Mouse (Mus musculus): ENCODE results near the gene Misp. TPM values are rescaled to one million over a fixed set of nuclear protein-coding genes. Genes with fewer than 3 reads are reported as not detected.

Gene Misp
- polyA plus RNA-seq, 1 experiment from 2014 or later, result 0.59 TPM

Small RNA genes within 50 kb of the gene (microRNA-seq; reads per million reads assigned to microRNA genes)
- not detected for gene Mir6910

Other genes starting within 250 kb of the Misp start
- not detected in 2 replicates for gene Theg, start 233.7 kb upstream of the Misp start, polyA plus RNA-seq (2015; fragmentation: Nextera tagmentation; extraction: Ambion mirVana)
- 0.62 and 0.70 TPM in 2 replicates for gene C2cd4c, start 207.0 kb upstream of the Misp start, polyA plus RNA-seq (2015; fragmentation: Nextera tagmentation; extraction: Ambion mirVana)
- gene Shc2, start 183.1 kb upstream of the Misp start, polyA plus RNA-seq (2015; fragmentation: Nextera tagmentation; extraction: Ambion mirVana), result 13.7 and 27.7 TPM in 2 replicates
- 0.37 and 0.89 TPM in 2 replicates for gene Odf3l2, start 175.3 kb upstream of the Misp start, polyA plus RNA-seq (2015; fragmentation: Nextera tagmentation; extraction: Ambion mirVana)
- 0.99 and 1.5 TPM in 2 replicates for gene Madcam1, start 156.4 kb upstream of the Misp start, polyA plus RNA-seq (2015; fragmentation: Nextera tagmentation; extraction: Ambion mirVana)
- 107 and 124 TPM in 2 replicates for gene Tpgs1, start 151.6 kb upstream of the Misp start, polyA plus RNA-seq (2015; fragmentation: Nextera tagmentation; extraction: Ambion mirVana)
- gene Cdc34, start 138.8 kb upstream of the Misp start, polyA plus RNA-seq (2015; fragmentation: Nextera tagmentation; extraction: Ambion mirVana), result 73.5 and 84.7 TPM in 2 replicates
- gene Gzmm, start 132.0 kb upstream of the Misp start, polyA plus RNA-seq (2015; fragmentation: Nextera tagmentation; extraction: Ambion mirVana), result 1.7 TPM in 2 replicates
- 1,077 and 1,193 TPM in 2 replicates for gene Bsg, start 116.5 kb upstream of the Misp start, polyA plus RNA-seq (2015; fragmentation: Nextera tagmentation; extraction: Ambion mirVana)
- 1.2 and 1.4 TPM in 2 replicates for gene Hcn2, start 104.4 kb upstream of the Misp start, polyA plus RNA-seq (2015; fragmentation: Nextera tagmentation; extraction: Ambion mirVana)
- 37.1 and 50.6 TPM in 2 replicates for gene Polrmt, start 74.4 kb upstream of the Misp start, polyA plus RNA-seq (2015; fragmentation: Nextera tagmentation; extraction: Ambion mirVana)
- gene Fgf22, start 65.9 kb upstream of the Misp start, polyA plus RNA-seq (2015; fragmentation: Nextera tagmentation; extraction: Ambion mirVana), result 1.9 and 3.1 TPM in 2 replicates
- 74.2 and 101 TPM in 2 replicates for gene Rnf126, start 54.0 kb upstream of the Misp start, polyA plus RNA-seq (2015; fragmentation: Nextera tagmentation; extraction: Ambion mirVana)
- 2.6 and 3.0 TPM in 2 replicates for gene Fstl3, start 43.7 kb upstream of the Misp start, polyA plus RNA-seq (2015; fragmentation: Nextera tagmentation; extraction: Ambion mirVana)
- gene Prss57, start 30.0 kb upstream of the Misp start, polyA plus RNA-seq (2015; fragmentation: Nextera tagmentation; extraction: Ambion mirVana), result 0.31 TPM in 1 of 2 replicates, not detected in the other
- gene Palm, start 27.4 kb upstream of the Misp start, polyA plus RNA-seq (2015; fragmentation: Nextera tagmentation; extraction: Ambion mirVana), result 297 and 309 TPM in 2 replicates
- 61.2 and 79.2 TPM in 2 replicates for gene Ptbp1, start 33.4 kb downstream of the Misp start, polyA plus RNA-seq (2015; fragmentation: Nextera tagmentation; extraction: Ambion mirVana)
- gene Prtn3, start 53.5 kb downstream of the Misp start, polyA plus RNA-seq (2015; fragmentation: Nextera tagmentation; extraction: Ambion mirVana), result 10.4 and 11.2 TPM in 2 replicates
- gene Plppr3, start 53.6 kb downstream of the Misp start, polyA plus RNA-seq (2015; fragmentation: Nextera tagmentation; extraction: Ambion mirVana), result 387 and 426 TPM in 2 replicates
- 0.26 and 0.32 TPM in 2 replicates for gene Elane, start 65.3 kb downstream of the Misp start, polyA plus RNA-seq (2015; fragmentation: Nextera tagmentation; extraction: Ambion mirVana)
- gene Cfd, start 69.9 kb downstream of the Misp start, polyA plus RNA-seq (2015; fragmentation: Nextera tagmentation; extraction: Ambion mirVana), result not detected in 2 replicates
- 48.2 and 53.8 TPM in 2 replicates for gene Med16, start 87.9 kb downstream of the Misp start, polyA plus RNA-seq (2015; fragmentation: Nextera tagmentation; extraction: Ambion mirVana)
- gene Gm26602, start 89.9 kb downstream of the Misp start, polyA plus RNA-seq (2015; fragmentation: Nextera tagmentation; extraction: Ambion mirVana), result 1.4 and 18.3 TPM in 2 replicates
- 3.1 and 3.7 TPM in 2 replicates for gene Kiss1r, start 96.0 kb downstream of the Misp start, polyA plus RNA-seq (2015; fragmentation: Nextera tagmentation; extraction: Ambion mirVana)
- gene R3hdm4, start 100.2 kb downstream of the Misp start, polyA plus RNA-seq (2015; fragmentation: Nextera tagmentation; extraction: Ambion mirVana), result 293 and 300 TPM in 2 replicates
- gene Arid3a, start 106.1 kb downstream of the Misp start, polyA plus RNA-seq (2015; fragmentation: Nextera tagmentation; extraction: Ambion mirVana), result 1.6 and 1.7 TPM in 2 replicates
- 97.7 and 102 TPM in 2 replicates for gene Wdr18, start 139.2 kb downstream of the Misp start, polyA plus RNA-seq (2015; fragmentation: Nextera tagmentation; extraction: Ambion mirVana)
- gene Grin3b, start 149.7 kb downstream of the Misp start, polyA plus RNA-seq (2015; fragmentation: Nextera tagmentation; extraction: Ambion mirVana), result 0.45 and 0.46 TPM in 2 replicates
- 11.7 and 17.4 TPM in 2 replicates for gene Tmem259, start 163.3 kb downstream of the Misp start, polyA plus RNA-seq (2015; fragmentation: Nextera tagmentation; extraction: Ambion mirVana)
- gene Cnn2, start 167.6 kb downstream of the Misp start, polyA plus RNA-seq (2015; fragmentation: Nextera tagmentation; extraction: Ambion mirVana), result 30.5 and 38.9 TPM in 2 replicates
- gene Abca7, start 175.5 kb downstream of the Misp start, polyA plus RNA-seq (2015; fragmentation: Nextera tagmentation; extraction: Ambion mirVana), result 4.2 and 5.1 TPM in 2 replicates
- gene Arhgap45, start 195.7 kb downstream of the Misp start, polyA plus RNA-seq (2015; fragmentation: Nextera tagmentation; extraction: Ambion mirVana), result 1.7 and 2.2 TPM in 2 replicates
- gene Polr2e, start 218.8 kb downstream of the Misp start, polyA plus RNA-seq (2015; fragmentation: Nextera tagmentation; extraction: Ambion mirVana), result 141 and 143 TPM in 2 replicates
- gene Gpx4, start 226.2 kb downstream of the Misp start, polyA plus RNA-seq (2015; fragmentation: Nextera tagmentation; extraction: Ambion mirVana), result 601 and 643 TPM in 2 replicates

All from hindbrain, embryonic 16.5 days (tissue).